Mouse (Mus musculus) forebrain, postnatal 0 days (tissue): ENCODE data around the gene Papolg. TPM values are rescaled to one million over a fixed set of nuclear protein-coding genes. Genes with fewer than 3 reads are reported as not detected.

Experiments used
- ATAC-seq: fragments of 200-750 bp; cut with Nextera tagmentation; 2 replicates; pipeline ENCODE4 v1.8.0; 2017; ENCODE audit warnings: mild to moderate bottlenecking, moderate library complexity
- DNase-seq: peaks from one replicate; pipeline ENCODE4 v3.0.0-alpha.2; 2015
- H3K27ac ChIP-seq: fragments of 300-500 bp; sonication (generic); 2 replicates; pipeline ENCODE4 v1.5.1; 2014; ENCODE audit warnings: low read depth, mild to moderate bottlenecking, antibody characterized with exemption, low read length, moderate library complexity, mixed read lengths
- H3K27me3 ChIP-seq: fragments of 300-500 bp; sonication (generic); 2 replicates; pipeline ENCODE4 v1.6.1; 2014; ENCODE audit warnings: mild to moderate bottlenecking, low read length, mixed read lengths; ENCODE audit not compliant: insufficient read depth
- H3K36me3 ChIP-seq: fragments of 300-500 bp; sonication (generic); 2 replicates; pipeline ENCODE4 v1.6.1; 2014; ENCODE audit warnings: mild to moderate bottlenecking, moderate library complexity; ENCODE audit not compliant: insufficient read depth
- H3K4me1 ChIP-seq: fragments of 300-500 bp; sonication (generic); 2 replicates; pipeline ENCODE4 v1.6.1; 2014; ENCODE audit warnings: antibody characterized with exemption; ENCODE audit not compliant: insufficient read depth
- H3K4me2 ChIP-seq: fragments of 300-500 bp; sonication (generic); 2 replicates; pipeline ENCODE4 v1.6.1; 2014; ENCODE audit warnings: low read depth, mild to moderate bottlenecking, moderate library complexity
- H3K4me3 ChIP-seq: fragments of 300-500 bp; sonication (generic); 2 replicates; pipeline ENCODE4 v1.5.1; 2014; ENCODE audit warnings: low read depth, low read length, mixed read lengths
- H3K9ac ChIP-seq: fragments of 300-500 bp; sonication (generic); 2 replicates; pipeline ENCODE4 v1.6.1; 2014; ENCODE audit warnings: mild to moderate bottlenecking
- H3K9me3 ChIP-seq: fragments of 300-500 bp; sonication (generic); 2 replicates; pipeline ENCODE4 v1.6.1; 2016; ENCODE audit warnings: low read length
- CTCF ChIP-seq: sonication (generic); IDR thresholded peaks from 2 replicates; pipeline ENCODE4 v1.5.1; 2016; ENCODE audit warnings: antibody characterized with exemption, control low read depth, low read depth
- WGBS: fragments of 180-500 bp; shearing (Covaris S2); extraction: QIAGEN DNeasy Blood & Tissue Kit; methylation state at CpG from one replicate; pipeline ENCODE4 v1.1.7; 2014; 5-methylcytosine and 5-hydroxymethylcytosine counted together
- polyA plus RNA-seq: library from polyadenylated mRNA; unstranded; fragments of >200 nt; fragmentation: Nextera tagmentation; extraction: Ambion mirVana; gene quantifications from 2 replicates; pipeline ENCODE4 v1.2.1, GENCODE M21; 2015
- total RNA-seq: library from RNA; depleted of rRNA; stranded (reverse); fragments of >200 nt; gene quantifications from 2 replicates; pipeline ENCODE4 v1.2.3, GENCODE M21; 2014

Gene Papolg
- total and polyA plus RNA-seq, 2 experiments from 2014 or later, result 10.7 to 28.1 TPM

- Histone ChIP-seq H3K9ac (no peak overlapping the region), H3K4me1 (no peaks in the 10 kb centered on the region), H3K27ac (no peak overlapping the region), H3K27me3 (no peaks in the 10 kb centered on the region), H3K4me3 (no peak overlapping the region), H3K36me3 (peaks cover 55% of the 10 kb centered on the region), H3K4me2 (no peak overlapping the region), H3K9me3 (no peaks in the 10 kb centered on the region)
- WGBS, result 94% methylated on average over 2 of the region's 2 CpGs
- no peak for ATAC-seq
- TF ChIP-seq CTCF, result no peak
- DNase-seq, result no peak
Measured at GRCm38 (mm10) chr11:23864326-23864725, 30.7 kb downstream of the Papolg start.

- Histone ChIP-seq H3K27me3 (no peaks in the 10 kb centered on the region), H3K4me2 (no peak overlapping the region), H3K4me1 (no peaks in the 10 kb centered on the region), H3K4me3 (no peak overlapping the region), H3K27ac (no peak overlapping the region), H3K9ac (no peak overlapping the region), H3K9me3 (no peaks in the 10 kb centered on the region), H3K36me3 (peaks cover 40% of the 10 kb centered on the region)
- no peak for TF ChIP-seq CTCF
- DNase-seq (no peak), ATAC-seq (no peak)
- WGBS, result 76% methylated on average over 4 of the region's 4 CpGs
Measured at GRCm38 (mm10) chr11:23856723-23857112, 38.3 kb downstream of the Papolg start.

GRCm38 (mm10) chr11:23856054-23856722 lies 38.9 kb downstream of the Papolg start:
- H3K36me3 ChIP-seq, result peaks cover 38% of the 10 kb centered on the region
- H3K4me2 ChIP-seq, result no peak overlapping the region
- H3K27me3 ChIP-seq, result no peaks in the 10 kb centered on the region
- TF ChIP-seq CTCF, result no peak
- ATAC-seq (no peak), DNase-seq (no peak)
- H3K27ac ChIP-seq, result no peak overlapping the region
- H3K9me3 ChIP-seq, result no peaks in the 10 kb centered on the region
- H3K4me3 ChIP-seq, result no peak overlapping the region
- 88% methylated on average over 7 of the region's 7 CpGs for WGBS
- no peaks in the 10 kb centered on the region for H3K4me1 ChIP-seq
- H3K9ac ChIP-seq, result no peak overlapping the region

GRCm38 (mm10) chr11:23855182-23855802 lies 39.8 kb downstream of the Papolg start:
- H3K27ac ChIP-seq, result no peak overlapping the region
- ATAC-seq (peak; percentile 77), DNase-seq (peak; percentile 37)
- H3K4me3 ChIP-seq, result no peak overlapping the region
- H3K4me2 ChIP-seq, result no peak overlapping the region
- H3K9me3 ChIP-seq, result no peaks in the 10 kb centered on the region
- no peaks in the 10 kb centered on the region for H3K4me1 ChIP-seq
- no peaks in the 10 kb centered on the region for H3K27me3 ChIP-seq
- peaks cover 37% of the 10 kb centered on the region for H3K36me3 ChIP-seq
- H3K9ac ChIP-seq, result no peak overlapping the region
- 11% methylated on average over 3 of the region's 3 CpGs for WGBS
- peak; percentile 66 for TF ChIP-seq CTCF

GRCm38 (mm10) chr11:23853306-23853705 lies 41.7 kb downstream of the Papolg start:
- H3K4me3 ChIP-seq, result no peak overlapping the region
- H3K27ac ChIP-seq, result no peak overlapping the region
- DNase-seq (no peak), ATAC-seq (no peak)
- H3K4me1 ChIP-seq, result no peaks in the 10 kb centered on the region
- no peak overlapping the region for H3K4me2 ChIP-seq
- TF ChIP-seq CTCF, result no peak
- 88% methylated on average over 5 of the region's 5 CpGs for WGBS
- no peaks in the 10 kb centered on the region for H3K9me3 ChIP-seq
- H3K9ac ChIP-seq, result no peak overlapping the region
- H3K36me3 ChIP-seq, result peaks cover 20% of the 10 kb centered on the region
- no peaks in the 10 kb centered on the region for H3K27me3 ChIP-seq

GRCm38 (mm10) chr11:23846016-23846815 lies 48.8 kb downstream of the Papolg start:
- Histone ChIP-seq H3K36me3 (no peaks in the 10 kb centered on the region), H3K4me1 (no peaks in the 10 kb centered on the region), H3K27ac (no peak overlapping the region), H3K9ac (no peak overlapping the region), H3K4me2 (no peak overlapping the region), H3K27me3 (no peaks in the 10 kb centered on the region), H3K4me3 (no peak overlapping the region), H3K9me3 (no peaks in the 10 kb centered on the region)
- ATAC-seq, result no peak
- no peak for DNase-seq
- no peak for TF ChIP-seq CTCF
- 72% methylated on average over 22 of the region's 22 CpGs for WGBS

- H3K9me3 ChIP-seq, result no peaks in the 10 kb centered on the region
- H3K4me2 ChIP-seq, result no peak overlapping the region
- no peaks in the 10 kb centered on the region for H3K4me1 ChIP-seq
- H3K27me3 ChIP-seq, result no peaks in the 10 kb centered on the region
- no peaks in the 10 kb centered on the region for H3K36me3 ChIP-seq
- DNase-seq (no peak), ATAC-seq (no peak)
- no peak overlapping the region for H3K4me3 ChIP-seq
- TF ChIP-seq CTCF, result no peak
- H3K27ac ChIP-seq, result no peak overlapping the region
- H3K9ac ChIP-seq, result no peak overlapping the region
- WGBS, result 83% methylated on average over 3 of the region's 3 CpGs
Measured at GRCm38 (mm10) chr11:23823244-23823643, 71.8 kb downstream of the Papolg start.
